Mouse (Mus musculus) cerebellum, postnatal 4 days (tissue): ENCODE measurements at regions not wholly inside any gene's neighbourhood (a gene's known extent, or its start where the extent isn't known, plus 50 kb on each side); places are given as distances from the start of the nearest gene placed in this dataset.
"Not testable (repeated sequence)": the region's sequence is repeated elsewhere in the genome, so short reads cannot be mapped to it uniquely, and the experiment has no call there.

ENCODE experiments used
- DNase-seq, 2 experiments: peaks; one replicate each; pipeline ENCODE4 v3.0.0; 2022; ENCODE audit warnings: low spot score in 2 of 2, mixed read lengths in 1 of 2

- no peak for DNase-seq
Measured at GRCm38 (mm10) chr4:89753484-89753883, 74.2 kb downstream of the Dmrta1 start.

GRCm38 (mm10) chr4:89776269-89776668, 97.0 kb downstream of the Dmrta1 start:
- no peak for DNase-seq

GRCm38 (mm10) chr4:89781487-89781886, 102.3 kb downstream of the Dmrta1 start:
- DNase-seq, result no peak

- DNase-seq, result no peak
Measured at GRCm38 (mm10) chr4:89816823-89817222, 137.6 kb downstream of the Dmrta1 start.

GRCm38 (mm10) chr4:89834552-89835206, 155.4 kb downstream of the Dmrta1 start:
- DNase-seq, result peak in 1 of 2 experiments; percentile 6

- peak in 1 of 2 experiments; percentile 4 for DNase-seq
Measured at GRCm38 (mm10) chr4:89875375-89876055, 196.3 kb downstream of the Dmrta1 start.

GRCm38 (mm10) chr4:89876131-89876530, 196.9 kb downstream of the Dmrta1 start:
- DNase-seq, result not testable (repeated sequence)

GRCm38 (mm10) chr4:89881083-89881482, 201.8 kb downstream of the Dmrta1 start:
- peak in 1 of 2 experiments; percentile 8 for DNase-seq

- no peak for DNase-seq
Measured at GRCm38 (mm10) chr4:89909622-89910021, 230.4 kb downstream of the Dmrta1 start.

GRCm38 (mm10) chr4:89937673-89938072, 258.4 kb downstream of the Dmrta1 start:
- DNase-seq, result no peak

GRCm38 (mm10) chr4:89941308-89941707, 262.1 kb downstream of the Dmrta1 start:
- DNase-seq, result no peak

- DNase-seq, result no peak
Measured at GRCm38 (mm10) chr4:89976146-89976545, 242.5 kb upstream of the Zfp352 start.

GRCm38 (mm10) chr4:90003413-90003812, 215.2 kb upstream of the Zfp352 start:
- no peak for DNase-seq

GRCm38 (mm10) chr4:90003898-90004297, 214.7 kb upstream of the Zfp352 start:
- no peak for DNase-seq

- no peak for DNase-seq
Measured at GRCm38 (mm10) chr4:90012723-90013122, 205.9 kb upstream of the Zfp352 start.

- no peak for DNase-seq
Measured at GRCm38 (mm10) chr4:90014203-90014602, 204.4 kb upstream of the Zfp352 start.
